Mouse (Mus musculus): ENCODE data around the gene Cyp2d9.
"Not testable (repeated sequence)": the region's sequence is repeated elsewhere in the genome, so short reads cannot be mapped to it uniquely, and the experiment has no call there.

DNA sequence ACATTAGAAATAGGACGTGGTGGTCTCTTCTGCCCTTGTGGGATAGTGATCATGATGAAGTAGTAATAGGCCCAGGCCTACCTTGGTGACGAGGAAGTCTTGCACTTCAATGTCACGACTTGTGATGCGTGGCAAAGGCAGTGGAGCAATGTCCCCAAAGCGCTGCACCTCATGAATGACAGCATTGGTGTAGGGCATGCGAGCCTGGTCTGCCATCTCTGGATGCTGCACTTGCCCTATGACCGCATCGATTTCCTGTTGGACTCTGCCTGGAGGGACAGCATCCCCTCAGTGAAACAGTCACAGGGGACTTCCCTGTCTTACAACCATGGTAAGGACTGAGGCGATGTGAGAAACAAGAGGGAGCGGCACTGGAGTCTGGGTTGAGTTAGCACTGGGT lies 43.3 kb upstream of the Cyp2d9 start:
- not testable (repeated sequence) for TF ChIP-seq CTCF (IDR thresholded peaks at IDR 0.05); POLR2A (IDR thresholded peaks at IDR 0.05; ENCODE audit: insufficient read depth, low read depth, low read length)
